Mouse (Mus musculus) adrenal gland, adult 2 months (tissue): ENCODE data around the gene Gm17364. TPM values are rescaled to one million over a fixed set of nuclear protein-coding genes. Genes with fewer than 3 reads are reported as not detected.
"Not testable (repeated sequence)": the region's sequence is repeated elsewhere in the genome, so short reads cannot be mapped to it uniquely, and the experiment has no call there.

Source experiments
- DNase-seq: peaks from one replicate; pipeline ENCODE4 v3.0.0; 2021
- polyA plus RNA-seq: library from polyadenylated mRNA; depleted of rRNA; stranded (reverse); fragments of >200 nt; gene quantifications from 2 replicates; pipeline ENCODE4 v1.2.3, GENCODE M21; 2012
- total RNA-seq, 2 experiments: library from RNA; stranded (reverse); gene quantifications; 2 replicates each; pipeline ENCODE4 v1.2.3; 2021

Gene Gm17364
- total and polyA plus RNA-seq, 3 experiments: not detected

DNA sequence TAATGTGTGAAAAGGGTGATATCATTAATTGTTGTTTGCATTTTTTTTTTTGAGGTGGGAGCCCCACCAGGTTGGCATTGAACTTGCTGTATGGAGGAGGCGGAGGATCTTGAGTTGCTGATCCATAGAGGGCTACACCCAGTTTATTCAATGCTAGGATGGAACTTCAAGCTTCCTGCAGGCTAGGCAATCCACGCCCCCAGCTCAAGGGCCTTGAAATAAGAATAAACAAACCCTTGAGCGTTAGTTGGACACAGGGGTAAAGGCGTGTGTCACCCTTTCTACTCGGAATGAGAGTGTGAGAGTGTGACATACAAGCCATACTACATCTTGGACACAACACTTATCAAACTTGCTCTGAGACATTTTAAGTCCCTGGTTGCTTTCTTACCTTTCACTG, 22.1 kb downstream of the Gm17364 start:
- DNase-seq: no peak

DNA sequence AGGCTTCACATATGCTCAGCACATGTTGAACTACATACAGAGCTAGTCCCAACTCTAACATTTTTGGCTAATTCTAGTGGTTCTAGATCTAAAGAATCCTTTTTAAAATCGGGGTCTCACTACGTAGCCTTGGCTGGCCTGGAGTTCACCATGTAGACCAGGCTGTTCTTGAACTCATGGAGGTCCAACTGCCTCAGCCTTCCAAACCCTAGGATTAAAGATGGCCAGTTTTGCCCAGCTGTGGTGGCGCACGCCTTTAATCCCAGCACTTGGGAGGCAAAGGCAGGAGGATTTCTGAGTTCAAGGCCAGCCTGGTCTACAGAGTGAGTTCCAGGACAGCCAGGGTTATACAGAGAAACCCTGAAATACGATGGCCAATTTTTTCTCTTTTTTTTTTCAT, 22.5 kb downstream of the Gm17364 start:
- not testable (repeated sequence) for DNase-seq

DNA sequence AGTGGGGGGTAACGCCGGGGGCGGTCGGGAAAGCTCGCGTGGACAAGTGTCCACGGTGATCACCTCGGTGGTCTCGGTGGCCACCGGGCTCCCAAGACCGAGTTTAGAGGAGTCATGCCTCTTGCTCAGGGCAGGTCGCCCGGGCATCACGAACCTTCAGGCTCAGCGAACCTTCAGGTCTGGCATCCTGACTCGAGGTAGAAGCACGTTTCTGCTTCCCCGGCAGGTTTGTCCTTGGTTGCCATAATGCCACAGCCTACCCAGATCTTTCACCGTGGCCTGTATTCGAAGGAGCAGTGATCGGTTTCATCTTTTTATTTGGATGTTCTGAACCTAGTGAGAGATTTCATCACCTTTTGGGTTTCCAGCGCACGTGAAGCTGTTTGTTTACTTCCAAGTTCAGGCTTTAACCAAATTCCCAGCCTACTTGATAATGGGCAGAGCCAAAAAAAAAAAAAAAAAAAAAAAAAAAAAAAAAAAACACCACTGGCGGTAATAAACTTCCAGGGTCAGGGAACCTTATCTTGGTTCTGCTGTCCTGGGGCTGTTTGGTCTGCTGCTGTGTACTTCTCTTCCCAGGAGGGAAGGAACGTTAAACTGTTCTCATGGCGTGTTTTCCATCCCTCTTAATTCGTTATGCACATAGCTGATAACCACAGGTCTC, 23.3 kb downstream of the Gm17364 start:
- no peak for DNase-seq

DNA sequence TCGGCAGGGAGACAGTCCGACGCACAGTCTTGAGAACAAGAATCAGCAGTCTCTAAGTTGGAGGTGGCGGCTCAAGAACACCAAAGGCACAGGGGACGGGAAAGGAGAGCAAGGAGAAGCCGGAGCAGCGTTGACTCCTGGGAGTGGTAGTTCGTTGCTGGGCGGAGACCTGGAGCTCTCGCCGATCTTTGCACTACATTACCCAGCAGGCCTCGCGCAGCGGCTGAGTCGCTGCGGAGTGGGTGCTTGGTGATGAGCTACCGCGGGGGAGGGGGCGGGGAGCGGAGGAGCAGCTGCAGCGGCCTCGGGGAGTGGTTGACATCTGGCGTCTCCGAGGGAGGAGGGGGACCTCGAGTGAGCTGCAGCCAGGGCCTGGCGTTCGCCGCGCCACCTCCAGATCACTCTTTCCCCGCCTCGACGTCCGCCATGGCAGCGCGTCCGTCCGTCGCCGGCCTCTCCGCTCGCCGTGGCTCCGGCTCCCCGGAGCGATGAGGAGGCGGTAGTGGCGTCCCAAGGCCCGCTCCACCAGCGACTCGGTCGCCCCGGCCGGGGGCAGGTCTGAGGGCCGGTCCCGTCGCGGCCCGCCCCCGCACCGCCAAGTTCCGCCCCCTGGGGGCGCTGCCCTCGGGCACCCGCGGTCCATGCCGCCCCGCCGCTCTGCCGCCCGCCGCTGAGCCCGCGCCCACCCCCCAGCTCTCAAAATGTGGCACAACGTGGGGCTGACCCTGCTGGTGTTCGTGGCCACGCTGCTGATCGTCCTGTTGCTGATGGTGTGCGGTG, 24.0 kb downstream of the Gm17364 start, which contains the start of gene Smim13:
Gene Smim13 (plus strand): TSS at position 307 of the 780 bp plus-strand sequence.
- DNase-seq: peak; percentile 95

DNA sequence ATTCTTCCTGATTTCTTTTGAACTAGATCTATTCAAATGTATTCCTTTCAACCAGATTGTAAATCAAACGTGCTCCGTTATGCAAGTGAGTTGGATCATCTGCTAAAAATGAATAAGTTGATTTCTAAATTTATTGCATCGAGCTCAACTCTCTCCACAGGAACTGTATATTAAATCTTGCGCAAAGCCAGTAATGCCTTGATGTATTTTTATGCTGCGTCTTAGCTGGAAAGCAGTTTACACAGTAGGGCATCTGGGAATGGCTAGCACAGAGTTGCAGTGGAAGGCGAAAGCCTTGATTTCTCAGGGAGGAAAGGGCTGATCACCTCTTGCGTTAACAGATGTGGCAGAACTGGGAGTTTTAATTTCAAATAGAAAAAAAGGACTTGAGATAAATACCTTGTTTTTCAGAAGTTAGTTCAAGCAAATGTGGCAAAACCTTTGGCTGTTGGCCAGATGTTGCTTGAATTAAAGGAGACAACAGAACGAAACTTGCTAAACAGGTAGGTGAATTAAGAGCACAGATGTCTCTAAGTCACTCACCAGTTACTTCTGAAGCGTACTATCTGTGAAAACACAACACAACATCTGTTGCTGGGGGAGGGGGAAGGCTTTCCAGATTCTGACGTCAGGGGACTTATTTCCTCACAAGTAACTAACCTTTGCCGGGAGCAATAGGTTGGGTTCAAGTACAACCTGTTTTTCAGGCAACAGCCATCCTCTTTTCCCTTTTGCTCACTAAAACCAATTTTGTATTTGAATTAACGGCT, 24.8 kb downstream of the Gm17364 start:
- DNase-seq: no peak

DNA sequence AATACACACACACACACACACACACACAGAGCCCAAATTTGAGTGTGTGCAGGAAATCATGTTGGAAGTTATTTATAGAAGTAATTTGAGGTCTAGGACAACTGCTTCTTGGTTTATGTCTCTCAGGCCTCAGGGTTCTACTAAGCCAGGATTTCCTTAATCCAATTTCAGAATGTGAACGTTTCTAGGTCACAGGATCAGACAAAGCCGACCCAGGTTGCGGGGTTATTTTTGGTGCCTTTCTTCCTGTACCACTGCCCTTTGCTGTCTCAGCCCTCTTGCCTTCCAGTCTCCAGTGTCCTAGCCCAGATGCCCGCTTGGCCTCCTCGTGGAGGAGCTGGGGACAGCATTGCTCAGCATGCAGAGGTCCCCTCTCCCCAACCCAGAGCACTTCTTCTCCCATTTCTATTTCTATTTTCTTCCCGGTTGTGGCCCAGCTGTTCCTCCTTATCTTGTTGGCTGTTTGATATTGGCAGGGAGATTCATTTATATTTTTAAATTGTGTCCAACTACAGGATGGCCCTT, 29.4 kb downstream of the Gm17364 start:
- no peak for DNase-seq

DNA sequence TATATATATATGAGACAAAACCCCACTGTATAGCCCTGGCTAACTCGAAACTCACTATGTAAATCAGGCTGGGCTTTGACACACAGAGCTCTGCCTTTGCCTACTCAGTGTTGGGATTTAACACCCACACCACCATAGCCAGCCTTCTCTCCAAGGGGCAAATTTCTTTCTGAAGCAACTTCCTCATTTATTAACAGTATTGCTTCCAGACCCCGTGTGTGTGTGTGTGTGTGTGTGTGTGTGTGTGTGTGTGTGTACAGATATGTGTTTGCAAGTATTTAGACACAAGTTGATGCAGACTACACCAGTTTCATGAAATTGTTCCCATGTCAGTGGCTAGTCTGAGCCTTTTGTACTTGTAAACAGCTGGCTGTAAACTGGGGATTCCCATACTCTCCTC, 32.2 kb downstream of the Gm17364 start:
- DNase-seq: no peak

DNA sequence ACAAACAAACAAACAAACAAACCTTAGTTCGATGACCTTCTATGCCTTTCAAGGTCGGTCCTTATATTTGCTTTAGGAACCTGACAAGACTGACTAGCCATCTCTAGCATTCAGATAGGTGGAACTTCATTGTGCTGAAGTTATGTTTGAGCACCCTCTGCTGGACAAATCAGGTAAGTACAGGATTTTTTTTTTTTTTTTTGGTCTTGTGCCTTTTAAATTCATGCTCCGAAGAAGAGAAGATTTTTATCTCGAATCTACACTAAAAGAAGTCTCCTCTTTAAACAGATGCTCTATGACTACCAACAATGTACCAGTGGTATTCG, 35.0 kb downstream of the Gm17364 start:
- no peak for DNase-seq

DNA sequence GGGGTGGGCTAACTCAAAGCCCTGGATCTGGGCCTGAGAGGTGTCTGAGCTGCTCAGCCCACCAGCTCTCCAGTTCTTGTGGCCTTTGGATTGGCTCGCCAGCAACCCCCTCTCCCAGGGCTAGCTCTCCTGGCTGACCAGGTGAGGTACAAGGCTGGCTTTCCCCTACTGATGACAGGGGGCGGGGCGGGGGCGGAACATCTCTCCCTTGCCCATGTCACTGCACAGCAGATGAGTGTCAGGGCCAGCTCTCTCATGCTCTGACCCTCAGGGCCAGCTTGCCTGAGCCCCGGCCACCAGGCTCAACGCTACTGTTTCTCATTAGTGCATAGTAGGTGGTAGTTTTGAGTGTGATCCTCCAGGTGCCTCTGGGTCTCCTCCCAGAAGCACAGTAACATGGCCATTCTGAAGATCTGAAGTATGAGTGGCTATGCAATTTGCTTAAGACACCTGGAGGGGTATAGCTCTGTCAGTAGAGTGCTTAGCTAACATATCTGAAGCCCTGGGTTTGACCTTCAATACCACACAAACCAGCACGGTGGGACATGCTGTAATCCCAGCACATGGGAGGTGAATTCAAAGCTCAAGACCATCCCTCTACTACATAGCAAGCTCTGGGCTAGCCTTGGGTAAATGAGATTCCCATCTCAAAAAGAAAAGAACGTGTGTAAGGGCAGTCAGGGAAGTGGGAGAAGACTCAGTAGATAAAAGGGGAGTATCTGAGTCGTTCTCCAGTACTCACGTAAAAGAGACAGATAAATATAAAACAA, 35.6 kb downstream of the Gm17364 start:
- no peak for DNase-seq

DNA sequence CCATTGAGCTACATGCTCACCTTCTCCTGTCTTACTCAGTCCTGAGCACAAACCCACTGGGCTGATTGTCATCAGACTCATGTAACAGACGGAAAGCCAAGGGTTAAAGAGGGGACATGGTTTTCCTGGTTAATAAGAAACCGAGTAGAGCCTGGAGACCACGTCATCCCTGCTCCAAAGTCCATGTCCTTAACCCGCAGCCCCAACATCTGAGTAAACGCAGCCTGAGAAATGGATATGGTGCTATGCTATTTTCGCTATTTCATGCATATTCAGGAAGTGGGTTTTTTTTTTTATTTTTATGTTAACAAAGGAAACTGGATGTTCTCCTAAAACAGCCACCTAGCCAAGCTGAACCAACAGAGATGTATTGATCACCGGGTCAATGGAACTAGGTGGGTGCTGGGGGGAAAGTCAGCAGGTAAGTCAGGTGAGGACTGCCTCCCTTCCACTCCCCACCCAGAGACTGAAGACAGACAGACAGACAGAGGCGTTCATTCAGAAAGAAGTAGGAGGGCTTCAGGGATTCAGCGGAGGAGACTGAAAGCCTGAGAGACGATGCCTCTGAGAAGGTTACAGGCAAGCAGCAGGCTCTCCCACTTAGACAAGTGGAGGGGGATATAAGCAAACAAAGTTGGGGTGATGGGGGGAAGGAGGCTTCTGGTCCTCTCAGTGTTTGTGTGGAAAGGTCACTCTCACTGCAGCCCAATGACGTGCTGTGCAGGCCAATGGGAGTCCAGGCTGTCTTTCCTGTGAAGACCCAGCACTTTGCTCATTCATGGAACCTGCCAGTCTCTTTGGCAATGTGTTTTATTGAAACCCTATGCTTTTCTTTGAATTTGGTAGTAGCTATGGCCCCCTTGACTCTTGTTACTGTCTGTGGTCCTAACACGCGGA, 37.7 kb downstream of the Gm17364 start:
- DNase-seq: no peak

DNA sequence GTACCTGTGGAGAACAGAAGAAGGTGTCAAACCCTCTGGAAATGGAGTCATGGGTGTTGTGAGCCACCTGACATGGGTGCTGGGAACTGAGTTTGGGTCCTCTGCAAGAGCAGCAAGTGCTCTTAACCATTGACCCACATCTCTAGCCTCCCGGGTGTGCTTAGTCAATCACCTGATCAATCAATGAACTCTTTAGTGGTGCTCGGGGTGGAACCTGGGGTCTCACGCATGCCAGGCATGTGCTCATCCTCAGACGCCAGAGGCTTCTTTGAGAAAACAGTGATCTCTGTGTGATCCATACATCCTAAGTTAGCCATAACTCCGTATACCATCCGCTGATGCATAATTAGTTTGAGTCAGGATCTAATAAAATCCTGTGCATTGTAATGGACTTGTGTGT, 38.6 kb downstream of the Gm17364 start:
- no peak for DNase-seq

DNA sequence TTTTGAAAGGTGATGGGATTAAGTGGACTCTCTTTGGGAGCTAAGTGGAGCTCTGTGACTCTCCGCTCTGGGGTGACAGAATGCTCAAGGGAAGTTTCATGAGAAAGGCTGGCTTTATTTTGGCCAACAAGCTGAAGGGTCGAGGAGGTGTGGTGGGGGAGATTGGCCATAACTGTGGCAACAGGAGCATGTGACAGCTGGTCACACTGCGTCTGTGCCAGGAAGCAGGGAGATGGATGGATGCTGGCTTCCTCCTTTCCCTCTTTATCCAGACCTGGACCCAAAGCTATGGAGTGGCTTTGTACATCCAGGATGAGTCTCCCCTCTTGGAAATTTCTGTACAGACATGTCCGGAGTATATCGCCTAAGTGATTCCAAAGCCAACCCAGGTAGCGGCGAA, 40.5 kb downstream of the Gm17364 start:
- no peak for DNase-seq

DNA sequence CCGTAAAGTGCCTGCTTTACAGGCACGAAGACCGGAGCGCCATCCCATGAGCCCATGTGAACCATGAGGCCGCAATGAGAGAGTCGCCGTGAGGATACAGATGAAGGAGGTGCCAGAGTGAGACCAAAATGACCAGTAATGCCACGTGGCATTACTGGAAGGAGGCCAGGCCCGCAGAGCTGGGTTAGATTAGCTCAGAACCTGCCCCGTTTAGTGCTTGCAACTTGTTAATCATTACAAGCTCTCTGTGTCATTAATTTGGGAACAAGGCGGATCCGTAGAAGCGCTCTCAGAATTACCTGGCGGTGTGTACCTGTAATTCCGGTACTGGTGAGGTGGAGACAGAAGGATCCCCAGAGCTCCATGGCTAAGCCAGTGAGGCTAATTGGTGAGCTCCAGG, 41.6 kb downstream of the Gm17364 start:
- no peak for DNase-seq

DNA sequence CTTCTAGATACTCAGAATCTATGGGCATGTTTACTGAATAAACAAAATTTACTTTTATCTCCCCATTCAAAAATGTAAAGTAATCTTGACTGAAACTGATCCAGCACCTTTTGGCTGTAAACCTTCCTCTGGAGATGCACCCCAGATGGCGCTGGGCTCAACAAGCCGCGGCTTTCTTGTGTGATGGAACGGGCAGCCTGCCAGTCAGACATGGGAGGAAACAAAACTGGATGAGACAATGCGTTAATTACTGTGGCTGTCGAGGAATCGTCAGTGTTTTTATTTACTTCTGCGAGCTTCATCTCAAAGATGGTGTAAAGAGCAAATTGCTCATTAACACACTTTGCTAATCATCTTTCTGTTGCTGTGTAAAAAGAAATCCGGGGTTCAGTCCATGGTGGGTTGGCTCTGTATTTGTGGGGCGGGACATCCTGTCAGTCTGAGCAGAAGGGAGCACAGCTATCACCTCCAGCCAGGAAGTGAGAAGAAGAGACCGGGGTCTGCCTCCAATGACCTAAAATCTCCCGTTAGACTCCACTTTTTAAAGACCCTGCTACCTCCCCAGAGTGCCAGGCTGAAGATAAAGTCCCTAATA, 42.3 kb downstream of the Gm17364 start:
- DNase-seq: no peak

DNA sequence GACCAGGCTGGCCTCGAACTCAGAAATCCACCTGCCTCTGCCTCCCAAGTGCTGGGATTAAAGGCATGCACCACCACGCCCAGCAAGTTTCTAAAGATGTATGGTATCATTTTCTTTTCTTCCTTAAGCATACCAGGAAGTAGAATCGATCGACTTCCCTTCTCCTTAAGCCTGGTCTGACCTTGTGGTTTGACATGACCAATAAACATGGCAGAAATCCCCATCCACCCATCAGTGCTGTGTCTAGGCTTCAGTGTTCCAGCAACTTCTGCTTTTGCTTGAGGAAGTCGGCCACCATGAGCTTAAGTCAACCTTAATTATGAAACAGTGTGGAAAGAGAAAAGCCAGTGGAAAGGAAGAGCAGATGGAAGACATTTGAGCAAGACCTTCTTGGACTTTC, 43.5 kb downstream of the Gm17364 start:
- no peak for DNase-seq

DNA sequence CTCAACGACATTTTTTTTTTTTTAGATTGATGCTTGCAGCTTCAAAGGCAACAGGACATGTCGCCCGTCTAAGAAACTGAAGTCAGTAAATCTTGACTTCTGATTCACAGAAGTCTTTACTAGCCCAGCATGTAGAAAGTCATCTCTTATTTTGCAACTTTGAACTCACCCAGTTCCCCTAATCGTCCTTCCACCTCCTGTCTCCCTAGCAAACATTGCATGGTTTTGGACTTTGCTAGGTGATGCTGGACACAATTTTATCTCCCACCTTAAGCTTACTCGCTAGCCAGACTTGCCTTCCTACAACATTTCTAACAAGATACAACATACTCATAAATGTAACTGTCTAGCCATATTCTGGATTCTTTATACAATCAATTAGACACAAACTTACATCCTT, 45.7 kb downstream of the Gm17364 start:
- DNase-seq: no peak

DNA sequence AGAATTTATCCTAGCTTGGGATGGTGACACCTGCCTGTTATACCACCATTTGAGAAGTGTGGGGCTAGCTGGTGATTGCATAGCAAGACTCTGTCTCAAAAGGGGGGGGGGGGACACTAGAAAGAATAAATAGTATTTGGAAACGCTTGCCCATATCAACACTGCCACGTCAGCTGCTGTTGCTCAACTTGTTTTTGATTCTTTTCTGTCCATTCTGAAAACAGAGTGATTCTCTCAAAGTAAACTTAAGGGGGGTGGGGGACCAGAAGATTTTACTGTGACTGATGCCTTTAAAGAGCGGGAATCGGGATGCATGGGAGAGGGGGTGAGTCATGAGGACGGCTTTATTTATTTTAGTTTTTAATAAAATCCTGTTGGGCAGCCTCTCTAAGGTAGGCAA, 47.3 kb downstream of the Gm17364 start:
- DNase-seq: no peak
